Mouse (Mus musculus) retina, adult 2 months (tissue): Measurements from ENCODE around the gene Eif2b3.
A peak's percentile ranks its signal among the peaks of the same experiment; 100 is the strongest.

Source experiments
- DNase-seq: peaks from one replicate; pipeline ENCODE4 v3.0.0-alpha.2; 2012; ENCODE audit warnings: low read depth, low spot score

Gene Eif2b3

DNA sequence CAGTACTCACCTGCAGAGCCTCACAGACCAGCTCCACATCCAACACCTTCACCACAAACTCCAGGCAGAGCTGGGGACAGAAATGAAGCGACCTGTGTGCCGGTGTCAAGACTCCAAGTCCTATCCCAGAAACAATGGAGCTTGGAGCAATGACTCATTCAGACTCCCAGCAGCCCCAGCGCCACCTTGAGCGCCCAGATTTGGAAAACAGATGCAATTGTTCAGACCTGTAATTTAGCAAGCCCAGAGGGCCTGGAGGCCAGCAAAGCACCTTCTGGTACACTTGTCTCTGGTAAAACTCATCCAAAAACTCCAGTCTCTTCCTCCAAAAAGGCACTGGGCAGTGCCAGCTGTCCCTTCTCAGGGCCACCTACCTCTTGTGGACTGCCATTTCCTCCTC lies 103.0 kb downstream of the Eif2b3 start:
- no peak for DNase-seq

DNA sequence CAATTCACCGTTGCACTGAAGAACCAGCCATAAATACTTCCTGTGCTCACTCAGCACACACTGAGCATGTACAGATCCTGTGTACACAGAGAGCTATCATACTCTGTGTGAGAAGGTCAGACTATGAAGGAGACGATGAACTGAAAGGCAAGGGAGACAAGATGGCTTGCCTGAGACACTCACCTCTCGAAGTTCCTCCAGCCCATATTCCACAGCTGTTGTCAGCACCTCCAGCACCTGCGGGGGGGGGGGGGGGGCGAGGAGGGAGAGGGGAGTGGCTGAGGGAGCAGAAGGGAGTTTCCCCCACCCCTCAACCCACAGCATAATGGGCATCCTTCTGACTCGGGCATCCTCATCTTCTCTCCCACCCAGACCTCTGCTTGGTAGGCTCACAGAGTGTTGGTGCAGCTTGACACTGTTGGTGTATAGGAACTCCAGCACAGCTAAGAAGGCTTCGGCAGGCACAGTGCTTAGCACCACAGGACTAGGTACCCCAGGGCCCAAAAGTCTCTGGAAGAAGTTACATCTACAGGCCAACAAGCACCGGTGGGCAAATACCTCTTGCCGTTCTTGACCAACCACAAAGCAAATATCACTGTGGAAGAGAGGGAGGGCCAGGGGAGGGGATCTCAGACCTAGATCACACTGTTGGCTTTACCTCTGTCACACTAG lies 104.5 kb downstream of the Eif2b3 start:
- no peak for DNase-seq

GRCm38 (mm10) chr4:117124218-117124517 lies 105.0 kb downstream of the Eif2b3 start:
- DNase-seq = no peak

DNA sequence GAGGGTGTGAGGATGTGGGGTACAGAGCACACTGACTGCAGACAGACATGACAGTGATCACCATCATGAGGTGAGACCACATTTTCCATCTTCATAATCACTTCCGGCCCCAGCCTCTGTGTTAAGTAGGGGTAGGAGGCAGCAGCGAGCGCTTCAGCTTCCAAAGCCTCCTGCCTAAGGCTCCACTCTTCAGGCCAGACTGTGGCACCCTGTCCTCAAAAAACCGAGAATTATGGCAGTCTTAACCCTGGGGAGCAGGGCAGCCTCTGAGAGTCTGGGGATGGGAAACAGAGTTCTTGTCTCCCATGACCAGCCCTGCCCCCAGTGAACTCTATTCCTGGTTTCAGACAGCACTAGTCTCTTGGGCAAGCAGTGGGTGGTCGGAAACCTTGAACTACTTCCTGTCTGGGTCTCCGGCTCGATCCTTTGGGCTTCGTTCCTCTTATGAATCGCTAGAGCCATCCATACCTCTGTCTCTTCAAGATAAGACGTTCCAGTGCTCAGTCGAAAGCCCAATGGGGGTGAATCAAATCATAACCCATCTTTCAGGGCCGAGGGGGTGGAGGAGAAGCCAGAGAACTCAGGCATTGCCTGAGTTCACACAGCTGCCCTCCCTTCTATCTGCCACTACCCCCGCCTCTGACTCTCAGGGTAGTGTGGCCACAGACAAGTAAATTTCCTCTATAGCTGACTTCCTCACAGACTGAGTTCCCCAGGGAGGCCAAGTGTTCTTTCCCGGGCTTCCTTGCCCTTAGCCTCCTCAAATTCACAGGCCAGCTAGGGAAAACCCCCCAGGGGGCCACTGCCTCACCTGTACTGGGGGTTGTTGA lies 105.5 kb downstream of the Eif2b3 start:
- DNase-seq = no peak

- DNase-seq = no peak
These were observed 106.2 kb downstream of the Eif2b3 start, which contains the start of gene Btbd19 for GRCm38 (mm10) chr4:117125348-117125909. Btbd19 (minus strand) TSS chr4:117125725.

DNA sequence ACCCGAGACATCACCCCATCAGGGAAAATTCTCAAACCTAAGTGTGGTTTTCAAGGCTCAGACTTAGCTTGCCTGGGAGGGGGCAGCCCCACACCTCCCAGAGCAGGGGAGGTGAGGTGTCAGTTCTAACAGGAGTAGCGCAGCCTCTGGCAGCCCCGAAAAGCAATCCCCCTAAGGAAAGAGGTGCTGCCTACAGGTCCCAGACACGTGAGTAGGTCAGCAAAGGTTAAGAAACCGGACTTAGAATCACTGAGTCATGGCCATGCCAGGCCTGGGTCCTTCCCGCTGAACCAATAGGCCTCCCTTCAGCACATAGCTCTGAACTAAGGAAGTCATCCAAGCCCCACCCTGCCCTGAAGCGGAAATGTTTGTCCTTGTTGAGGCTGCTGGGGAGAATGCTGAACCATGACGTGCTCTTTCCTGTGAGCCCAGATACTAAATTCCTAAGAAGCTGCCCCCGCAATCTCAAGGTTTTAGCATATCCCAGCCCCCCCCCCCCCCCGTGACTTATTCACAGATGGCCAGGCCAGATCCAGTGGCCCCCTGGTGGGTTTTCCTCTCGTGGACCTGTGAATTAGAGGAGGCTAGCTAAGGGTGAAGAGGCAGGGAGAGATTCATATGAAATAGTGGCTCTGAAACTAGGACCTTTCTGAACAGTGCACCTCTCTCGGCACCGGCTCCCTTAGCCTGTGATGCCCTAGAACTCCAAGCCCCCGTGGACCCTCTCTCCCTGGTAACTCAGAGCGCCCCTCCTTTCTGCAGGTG lies 106.9 kb downstream of the Eif2b3 start:
- no peak for DNase-seq

GRCm38 (mm10) chr4:117126675-117127290 lies 107.6 kb downstream of the Eif2b3 start, which contains the start of gene Tctex1d4:
Tctex1d4 (plus strand) TSS chr4:117126794.
- no peak for DNase-seq

- no peak for DNase-seq
These were observed 108.9 kb downstream of the Eif2b3 start for GRCm38 (mm10) chr4:117127991-117128686.

DNA sequence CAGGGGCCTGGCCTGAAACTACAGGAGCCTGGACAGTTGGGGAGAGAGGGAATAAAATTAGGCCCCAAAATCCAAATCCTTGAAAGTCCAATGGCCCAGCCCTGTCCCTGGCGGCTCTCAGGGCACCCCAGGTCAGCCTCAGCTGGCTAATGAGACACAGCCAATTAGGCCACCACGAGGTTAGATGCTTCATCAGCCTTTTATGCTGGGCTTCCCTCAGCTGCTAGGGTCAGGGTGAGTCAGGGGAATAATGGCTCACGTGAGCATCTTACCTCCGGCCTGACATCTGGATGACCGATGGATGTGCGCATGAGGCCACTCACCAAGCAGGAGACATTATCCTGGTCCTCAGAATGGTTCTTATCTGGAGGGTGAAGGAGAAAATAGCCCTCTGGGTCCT lies 111.6 kb downstream of the Eif2b3 start:
- no peak for DNase-seq

- no peak for DNase-seq
These were observed 112.0 kb downstream of the Eif2b3 start for GRCm38 (mm10) chr4:117131198-117131597.

- no peak for DNase-seq
These were observed 112.9 kb downstream of the Eif2b3 start for GRCm38 (mm10) chr4:117131890-117132793.

GRCm38 (mm10) chr4:117132794-117133143 lies 113.6 kb downstream of the Eif2b3 start:
- DNase-seq = no peak

- DNase-seq = no peak
These were observed 114.2 kb downstream of the Eif2b3 start for GRCm38 (mm10) chr4:117133366-117133796.

GRCm38 (mm10) chr4:117133817-117134600 lies 114.8 kb downstream of the Eif2b3 start, which contains the start of gene Plk3:
Plk3 (minus strand) TSS chr4:117133963.
- DNase-seq = peak; percentile 90

GRCm38 (mm10) chr4:117134601-117134995 lies 115.4 kb downstream of the Eif2b3 start:
- DNase-seq = no peak

DNA sequence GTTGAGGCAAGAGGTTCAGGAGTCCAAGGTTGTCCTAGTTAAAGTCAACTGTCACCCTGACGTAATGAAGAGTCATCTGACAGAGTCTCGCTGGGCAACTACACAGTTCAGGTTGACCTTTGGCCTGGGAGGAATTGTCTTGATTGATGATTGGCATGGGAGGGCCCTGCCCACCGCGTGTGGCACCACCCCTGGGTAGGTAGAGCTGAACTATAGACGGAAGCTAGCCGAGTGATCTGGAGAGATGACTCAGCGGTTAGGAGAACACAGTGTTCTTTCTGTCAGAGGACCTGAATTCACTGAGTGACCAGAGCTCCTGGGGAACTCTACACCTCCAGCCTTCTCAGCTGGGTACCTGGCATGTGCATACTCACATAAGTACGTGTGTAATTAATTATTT lies 116.8 kb downstream of the Eif2b3 start:
- no peak for DNase-seq
